In the genomic region with DNA sequence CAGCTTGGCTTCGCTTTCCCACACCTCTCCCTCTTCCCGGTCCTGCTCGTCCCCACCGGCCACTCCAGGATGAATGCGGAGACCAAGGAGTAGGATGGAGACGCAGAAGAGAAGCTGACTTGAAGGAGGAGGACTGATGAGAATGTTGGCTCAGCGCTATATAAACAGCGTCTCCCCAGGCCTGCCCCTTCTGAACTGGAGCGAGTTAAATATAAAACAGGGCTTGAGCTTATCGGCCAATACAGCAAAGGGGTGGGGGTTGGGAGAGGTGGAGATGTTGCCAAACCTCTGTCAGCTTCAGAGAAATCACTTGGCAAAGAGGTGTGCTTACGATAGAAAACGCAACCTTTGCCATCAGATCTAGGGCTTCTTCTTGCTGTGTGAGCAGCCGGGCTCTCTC, we compare ENCODE assay signal across 9 mouse cellular contexts. TPM values are rescaled to one million over a fixed set of nuclear protein-coding genes. Genes with fewer than 3 reads are reported as not detected.
DNase-seq lines count a peak whose midpoint lies in the region; ATAC-seq and TF ChIP-seq lines count a peak whose summit lies in the region.
"Had no signal": no experiment of that assay in that cellular context is flagged by ENCODE, and none has a peak within 500 bp of the region (broad histone marks: within the 10 kb centered on the region; RNA-seq: fewer than 3 reads in every experiment).

A gene (minus strand): TSS at position 135 of the 400 bp plus-strand sequence.

- peaks cover 10% of the 10 kb centered on the region; the same call in 1 of the 2 replicates for H3K4me1 ChIP-seq in embryonic facial prominence, embryonic 12.5 days
- peaks cover 9% of the 10 kb centered on the region for H3K4me1 ChIP-seq in embryonic facial prominence, embryonic 10.5 days
- peaks cover 23% of the 10 kb centered on the region for H3K4me1 ChIP-seq in heart, embryonic 12.5 days (replicated peaks)

- H3K79me2 ChIP-seq in myocyte (ENCODE audit: control insufficient read depth, insufficient read depth): no peaks in the 10 kb centered on the region

- H3K9me3 ChIP-seq in embryonic facial prominence, embryonic 12.5 days: no peaks in the 10 kb centered on the region
- no peaks in the 10 kb centered on the region for H3K9me3 ChIP-seq in embryonic facial prominence, embryonic 10.5 days
- no peaks in the 10 kb centered on the region for H3K9me3 ChIP-seq in heart, embryonic 12.5 days (replicated peaks)

- no peak for TF ChIP-seq POLR2A in myocyte (IDR thresholded peaks at IDR 0.05; ENCODE audit: insufficient read length, low read depth)

- H3ac ChIP-seq in myocyte (ENCODE audit: control insufficient read depth, insufficient read length): no peak within 1 kb of the TSS

- WGBS in embryonic facial prominence, embryonic 12.5 days: 44% methylated on average over 13 of the region's 13 CpGs
- WGBS in embryonic facial prominence, embryonic 10.5 days: 65% methylated on average over 13 of the region's 13 CpGs
- 21% methylated on average over 13 of the region's 13 CpGs for WGBS in heart, embryonic 12.5 days

- H3K9ac ChIP-seq in embryonic facial prominence, embryonic 12.5 days: no peak within 1 kb of the TSS
- peak within 1 kb of the TSS; percentile 56 for H3K9ac ChIP-seq in heart, embryonic 12.5 days

- no peaks in the 10 kb centered on the region for H3K36me3 ChIP-seq in embryonic facial prominence, embryonic 12.5 days
- no peaks in the 10 kb centered on the region for H3K36me3 ChIP-seq in embryonic facial prominence, embryonic 10.5 days (replicated peaks)
- H3K36me3 ChIP-seq in heart, embryonic 12.5 days: no peaks in the 10 kb centered on the region
- H3K36me3 ChIP-seq in myocyte (ENCODE audit: control insufficient read depth, insufficient read depth): no peaks in the 10 kb centered on the region

- no peak for ATAC-seq in embryonic facial prominence, embryonic 12.5 days (ENCODE audit: insufficient number of reproducible peaks, insufficient read depth, low FRiP score, low TSS enrichment)
- peak; percentile 57; the same call in 1 of the 2 replicates for ATAC-seq in heart, embryonic 12.5 days (ENCODE audit: insufficient number of reproducible peaks, low FRiP score)
- ATAC-seq in inflammation-experienced regulatory T-cells, adult 6 months: no peak

- H3K4me2 ChIP-seq in embryonic facial prominence, embryonic 12.5 days (replicated peaks): peak within 1 kb of the TSS; percentile 33
- peak within 1 kb of the TSS; percentile 66 for H3K4me2 ChIP-seq in heart, embryonic 12.5 days
- peak within 1 kb of the TSS; percentile 44 for H3K4me2 ChIP-seq in myocyte (ENCODE audit: low read depth)

- 0 out of 2 replicates have a peak within 1 kb of the TSS, but pooled peaks have one; percentile 36 for H3K27ac ChIP-seq in embryonic facial prominence, embryonic 12.5 days
- no peak within 1 kb of the TSS for H3K27ac ChIP-seq in embryonic facial prominence, embryonic 10.5 days (replicated peaks)
- 0 out of 2 replicates have a peak within 1 kb of the TSS, but pooled peaks have one; percentile 27 for H3K27ac ChIP-seq in heart, embryonic 12.5 days (ENCODE audit: poor library complexity, severe bottlenecking)

- peak within 1 kb of the TSS; percentile 7; the same call in 1 of the 2 replicates for H3K4me3 ChIP-seq in embryonic facial prominence, embryonic 12.5 days
- H3K4me3 ChIP-seq in embryonic facial prominence, embryonic 10.5 days: no peak within 1 kb of the TSS
- H3K4me3 ChIP-seq in heart, embryonic 12.5 days: peak within 1 kb of the TSS; percentile 41
- no peak within 1 kb of the TSS for H3K4me3 ChIP-seq in myocyte

- no peaks in the 10 kb centered on the region; the same call in 1 of the 2 replicates for H3K27me3 ChIP-seq in embryonic facial prominence, embryonic 12.5 days
- no peaks in the 10 kb centered on the region for H3K27me3 ChIP-seq in embryonic facial prominence, embryonic 10.5 days (replicated peaks; ENCODE audit: low read depth, poor library complexity, severe bottlenecking)
- H3K27me3 ChIP-seq in heart, embryonic 12.5 days (replicated peaks): no peaks in the 10 kb centered on the region
- H3K27me3 ChIP-seq in myocyte (ENCODE audit: control insufficient read depth, insufficient read depth, insufficient read length): no peaks in the 10 kb centered on the region

- DNase-seq in embryonic facial prominence, embryonic 10.5 days (ENCODE audit: low spot score): no peak
- DNase-seq in adrenal gland, adult 2 months: peak; percentile 68
- peak; percentile 90 to 93 for DNase-seq in kidney, postnatal 36 days
- DNase-seq in MN1 (ENCODE audit: low spot score): no peak

TF ChIP-seq in myocyte, 11 proteins besides CTCF, POLR2A, EP300 and RAD21:
- TF ChIP-seq SRF (IDR thresholded peaks at IDR 0.05; ENCODE audit: control insufficient read depth, insufficient read length, low read depth): no peak
- TF ChIP-seq POLR2AphosphoS2 (IDR thresholded peaks at IDR 0.05; ENCODE audit: insufficient read length, low read depth): no peak
- no peak for TF ChIP-seq TCF12 (IDR thresholded peaks at IDR 0.05; ENCODE audit: insufficient read depth, poor library complexity, severe bottlenecking)
- no peak for TF ChIP-seq USF1 (IDR thresholded peaks at IDR 0.05; ENCODE audit: low read depth)
- TF ChIP-seq E2F4 (IDR thresholded peaks at IDR 0.05; ENCODE audit: insufficient read depth): no peak
- no peak for TF ChIP-seq CEBPB (IDR thresholded peaks at IDR 0.05; ENCODE audit: insufficient read depth, poor library complexity, severe bottlenecking)
- no peak for TF ChIP-seq MYOG (IDR thresholded peaks at IDR 0.05; ENCODE audit: control insufficient read depth in 1 of 3, insufficient read depth in 1 of 3, insufficient read length in 2 of 3, low read depth in 2 of 3)
- TF ChIP-seq REST (IDR thresholded peaks at IDR 0.05; ENCODE audit: insufficient read depth, insufficient read length): no peak
- no peak for TF ChIP-seq TCF3 (IDR thresholded peaks at IDR 0.05; ENCODE audit: insufficient read length, low read depth)
- TF ChIP-seq MYOD1 (IDR thresholded peaks at IDR 0.05; ENCODE audit: control insufficient read depth in 1 of 3, insufficient read length in 2 of 3, low read depth in 2 of 3): no peak
- no peak for TF ChIP-seq MAX (IDR thresholded peaks at IDR 0.05; ENCODE audit: low read depth)

RNA-seq across cellular contexts. Expression of the gene that starts here (rescaled TPM):
- 3.6 and 3.7 TPM in 2 replicates for polyA plus RNA-seq in embryonic facial prominence, embryonic 12.5 days (2016; fragmentation: Nextera tagmentation; extraction: Ambion mirVana)
- 0.05 and 0.06 TPM in 2 replicates for polyA plus RNA-seq in embryonic facial prominence, embryonic 10.5 days (2016; fragmentation: Nextera tagmentation; extraction: Ambion mirVana)
- 10 to 100 TPM; 10.6 to 18.2 TPM for total RNA-seq in adrenal gland, adult 2 months (2021)
- 1.5 and 1.6 TPM in 2 replicates for polyA plus RNA-seq in adrenal gland, adult 2 months (2012; rRNA removed)
- polyA plus RNA-seq in heart, embryonic 12.5 days (2016; fragmentation: Nextera tagmentation; extraction: Ambion mirVana): 14.6 and 15.5 TPM in 2 replicates
- polyA plus RNA-seq in myocyte (2012; fragmentation: generic; extraction: Trizol): 0.10 TPM
- not detected for polyA plus RNA-seq in inflammation-experienced regulatory T-cells, adult 6 months (2017; shearing (Covaris generic))
- polyA plus RNA-seq: C2C12 had no signal

Comparison
In these comparisons a context has a peak if more than half of its experiments do, and no peak if none do; other contexts are left out.
1. H3K4me3 ChIP-seq: peak in embryonic facial prominence, embryonic 12.5 days (single experiment) and heart, embryonic 12.5 days (single experiment); none in embryonic facial prominence, embryonic 10.5 days (single experiment) and myocyte (single experiment).
2. DNase-seq: peak in adrenal gland, adult 2 months (single experiment) and kidney, postnatal 36 days (2 of 2); none in embryonic facial prominence, embryonic 10.5 days (single experiment) and MN1 (single experiment).
3. Peak in every context shown above with its lines, with median percentiles within 50 percentile points of each other: H3K4me2 ChIP-seq.